Mouse (Mus musculus) mesoderm, embryonic 11.5 days (tissue): ENCODE measurements at regions not wholly inside any gene's neighbourhood (a gene's known extent, or its start where the extent isn't known, plus 50 kb on each side); places are given as distances from the start of the nearest gene placed in this dataset.

ENCODE experiments used
- DNase-seq: peaks from one replicate; pipeline ENCODE4 v3.0.0-alpha.2; 2012; ENCODE audit warnings: low read depth, low spot score

DNA sequence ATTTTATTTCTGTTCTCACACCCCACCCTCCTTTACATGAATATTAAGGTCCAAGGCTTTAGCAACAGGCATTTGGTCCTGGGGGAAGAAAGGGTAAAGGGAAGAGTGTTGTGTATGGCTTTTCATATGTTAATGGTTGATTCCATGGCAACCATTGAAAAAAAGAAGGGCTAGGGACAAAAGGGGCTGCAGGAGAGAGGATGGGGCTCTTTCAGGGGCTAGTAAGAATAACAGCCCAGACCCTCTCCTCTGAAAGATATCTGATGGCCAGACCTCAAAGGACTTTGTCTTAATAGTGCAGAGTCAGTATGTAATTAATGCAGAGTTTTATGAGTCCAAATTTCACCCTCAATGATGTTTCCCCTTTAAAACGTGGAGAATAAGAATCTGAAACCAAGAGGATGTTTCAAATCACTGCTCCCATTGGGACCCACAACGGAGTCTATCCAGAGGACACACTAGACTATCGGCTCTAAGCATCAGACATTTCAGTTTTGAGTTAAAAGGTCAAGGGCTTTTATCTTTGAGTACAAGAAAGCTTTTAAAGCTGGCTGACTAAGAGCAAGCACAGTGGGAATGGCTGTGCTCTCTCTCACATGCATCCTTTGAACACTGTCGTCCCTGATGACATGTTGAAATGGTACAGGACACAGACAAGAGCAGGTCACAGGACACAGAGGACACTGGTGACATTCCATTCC, 239.4 kb upstream of the Marcks start:
- DNase-seq, result peak; percentile 76

GRCm38 (mm10) chr10:37377258-37378001, 238.7 kb upstream of the Marcks start:
- DNase-seq, result no peak

- DNase-seq, result no peak
Observed at GRCm38 (mm10) chr10:37376172-37376571, 237.5 kb upstream of the Marcks start.

- no peak for DNase-seq
Observed at GRCm38 (mm10) chr10:37375648-37376047, 236.9 kb upstream of the Marcks start.

DNA sequence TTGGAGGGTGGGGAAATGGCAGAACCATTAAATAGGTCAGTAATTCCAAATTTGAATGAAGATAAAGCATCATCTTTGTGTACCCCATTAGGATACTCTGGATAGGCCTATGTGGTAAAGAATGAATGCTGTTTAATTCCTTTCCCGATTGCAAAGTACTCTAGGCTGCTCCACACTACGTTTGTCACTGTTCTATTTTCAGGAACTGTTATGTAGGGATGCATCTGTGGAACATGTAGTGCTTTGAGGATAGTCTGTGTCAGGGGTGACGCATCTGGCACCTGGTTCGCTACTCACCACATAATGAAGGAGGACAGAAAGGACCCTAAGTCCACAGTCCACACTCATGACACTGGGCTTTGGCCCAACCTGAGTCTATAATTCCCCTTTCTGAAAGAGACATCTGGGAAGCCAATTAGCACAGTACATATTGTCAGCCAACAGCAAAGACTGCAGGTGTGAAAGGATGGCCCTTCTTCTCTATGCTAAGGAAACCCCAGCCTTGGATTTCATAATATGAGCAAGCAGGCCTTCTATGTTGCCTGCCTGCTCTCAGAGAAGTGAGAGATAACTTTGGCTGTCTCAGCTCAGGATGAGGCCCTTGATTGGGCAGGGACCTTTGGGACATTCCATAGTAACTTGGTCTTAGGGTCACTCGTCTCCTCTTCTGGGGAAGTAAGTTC, 230.4 kb upstream of the Marcks start:
- no peak for DNase-seq

DNA sequence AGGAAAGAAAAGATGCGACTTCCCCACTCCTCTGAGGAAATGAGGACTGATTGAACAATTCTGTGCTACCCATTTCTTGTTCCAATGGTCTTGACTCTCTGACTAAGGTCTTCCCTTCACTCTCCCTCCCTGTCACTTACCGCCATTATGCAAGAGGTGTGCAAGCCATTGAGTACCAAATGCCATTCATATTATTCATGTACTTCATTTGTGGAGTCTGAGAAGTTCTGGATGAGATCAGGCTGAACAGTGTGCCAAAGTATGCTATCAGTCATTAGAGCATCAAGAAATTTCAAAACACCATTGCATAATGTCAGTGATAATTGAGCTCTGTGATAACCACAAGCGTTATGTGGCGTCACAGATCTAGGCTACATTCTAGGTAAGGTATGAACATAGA, 229.1 kb upstream of the Marcks start:
- DNase-seq, result no peak

- no peak for DNase-seq
Observed at GRCm38 (mm10) chr10:37364506-37364905, 225.8 kb upstream of the Marcks start.

DNA sequence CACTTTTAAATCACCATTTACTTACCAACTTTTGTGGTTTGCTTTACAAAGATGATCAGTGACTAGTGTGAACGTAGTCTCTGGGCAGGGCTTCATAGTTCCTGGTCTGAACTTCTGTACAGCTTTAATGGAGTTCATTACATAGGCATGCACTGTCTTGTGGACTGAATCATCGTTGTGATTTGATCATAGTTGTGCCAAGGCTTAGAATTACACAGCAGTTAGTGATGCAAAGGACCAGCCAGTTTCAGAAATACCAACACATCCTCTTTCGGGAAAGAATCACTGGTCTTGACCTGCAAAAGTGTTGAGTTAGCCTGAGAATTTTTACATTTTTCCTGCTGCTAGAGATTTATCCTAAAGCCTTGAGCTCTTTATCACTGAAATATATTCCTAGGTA, 222.3 kb upstream of the Marcks start:
- no peak for DNase-seq

GRCm38 (mm10) chr10:37358900-37359299, 220.2 kb upstream of the Marcks start:
- DNase-seq, result no peak

DNA sequence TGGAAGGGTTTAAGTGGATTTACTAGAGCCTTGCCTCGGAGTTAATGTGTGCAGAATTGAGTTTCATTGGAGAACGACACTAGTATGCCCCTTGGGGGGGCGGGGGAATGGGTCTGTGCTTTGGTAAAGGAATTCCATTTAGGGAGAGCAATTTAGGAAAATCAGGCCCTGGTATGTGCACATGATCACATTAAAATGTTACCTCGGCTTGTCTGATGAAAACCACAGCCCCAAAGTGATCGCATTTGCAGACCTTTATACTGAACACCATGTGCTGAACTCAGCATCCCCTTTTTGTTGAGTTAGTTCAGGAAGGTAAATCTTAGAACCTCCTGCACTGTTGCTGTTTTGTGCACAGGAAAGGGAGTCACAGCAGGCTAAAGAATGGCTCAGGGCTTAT, 219.6 kb upstream of the Marcks start:
- DNase-seq, result no peak

GRCm38 (mm10) chr10:37357304-37358060, 218.8 kb upstream of the Marcks start:
- peak; percentile 46 for DNase-seq

DNA sequence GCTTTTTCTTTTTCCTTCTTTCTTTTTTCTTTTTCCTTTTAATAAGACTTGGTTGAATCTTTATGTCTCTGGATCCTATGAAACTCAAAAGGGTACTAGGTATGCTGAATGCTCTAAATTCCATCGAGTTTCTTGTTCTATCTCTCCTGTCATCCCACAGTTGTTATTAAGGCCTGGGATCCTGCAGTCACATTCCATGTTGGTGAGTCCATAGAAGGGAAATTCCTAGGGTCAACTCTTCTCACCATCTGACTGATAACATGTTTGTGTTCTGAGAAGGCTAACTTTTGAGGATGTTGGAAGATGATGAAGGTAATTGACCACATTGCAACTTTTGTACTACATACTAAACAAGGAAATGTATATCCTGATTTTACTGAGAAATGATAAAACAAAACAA, 210.5 kb upstream of the Marcks start:
- DNase-seq, result no peak

DNA sequence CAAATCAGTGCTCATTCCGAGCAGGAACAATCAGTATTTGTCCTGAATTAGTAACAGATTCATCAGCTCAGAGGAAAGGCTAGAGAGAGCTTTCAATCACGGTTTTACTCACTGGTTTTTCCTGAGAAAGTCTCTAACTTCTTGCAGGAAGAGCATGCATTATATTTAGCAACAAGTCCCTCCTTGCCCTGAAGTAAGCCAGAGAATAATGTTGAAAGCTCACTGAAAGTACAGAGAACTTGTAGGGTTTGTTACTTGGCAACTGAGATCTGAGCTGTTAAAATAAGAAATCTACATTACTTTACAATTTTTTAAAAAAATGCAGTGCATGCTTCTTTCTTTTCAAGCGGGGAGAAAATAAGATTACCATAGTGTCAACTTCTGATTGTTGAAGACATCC, 209.7 kb upstream of the Marcks start:
- DNase-seq, result no peak

DNA sequence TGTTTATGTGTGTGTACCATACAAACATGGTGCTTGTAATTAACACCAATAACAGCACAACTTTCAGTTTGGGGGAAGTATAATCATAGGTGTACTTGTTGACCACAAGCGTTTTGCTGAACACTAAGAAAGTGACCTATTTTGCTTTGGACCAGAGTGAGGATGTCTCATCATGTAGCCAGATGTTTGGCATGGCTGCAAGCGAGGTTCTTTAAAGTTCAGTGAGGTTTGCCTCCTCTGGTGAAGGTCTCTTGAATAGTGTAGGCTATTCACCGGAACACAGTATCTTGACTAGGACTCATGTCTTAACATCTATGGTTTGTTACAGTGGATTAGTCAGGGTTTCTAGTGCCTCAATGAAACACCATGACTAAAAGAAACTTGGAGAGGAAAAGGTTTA, 208.9 kb upstream of the Marcks start:
- DNase-seq, result no peak

DNA sequence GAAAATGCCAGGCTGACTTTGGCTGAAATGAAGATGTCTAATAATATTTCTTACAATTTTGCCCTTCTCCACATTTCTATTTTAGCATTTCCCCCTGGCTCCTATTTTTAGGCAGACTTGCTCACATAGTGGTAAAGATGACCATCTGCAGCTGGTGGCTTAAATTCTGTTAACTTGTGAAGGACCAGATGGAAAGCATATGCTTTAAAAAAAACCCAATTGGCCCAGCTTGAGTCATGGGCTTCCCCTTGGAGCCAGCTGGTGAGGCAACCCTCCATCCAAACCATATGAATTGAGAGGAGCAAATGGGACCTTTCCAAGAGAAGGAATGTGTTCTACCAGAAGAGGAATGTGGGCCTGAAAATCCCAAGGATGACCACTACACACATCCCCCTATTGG, 204.0 kb upstream of the Marcks start:
- DNase-seq, result no peak

- DNase-seq, result no peak
Observed at GRCm38 (mm10) chr10:37339658-37340057, 200.9 kb upstream of the Marcks start.

- DNase-seq, result no peak
Observed at GRCm38 (mm10) chr10:37338073-37338912, 199.6 kb upstream of the Marcks start.

GRCm38 (mm10) chr10:37337172-37337620, 198.5 kb upstream of the Marcks start:
- DNase-seq, result peak; percentile 19

GRCm38 (mm10) chr10:37335148-37335547, 196.4 kb upstream of the Marcks start:
- no peak for DNase-seq

DNA sequence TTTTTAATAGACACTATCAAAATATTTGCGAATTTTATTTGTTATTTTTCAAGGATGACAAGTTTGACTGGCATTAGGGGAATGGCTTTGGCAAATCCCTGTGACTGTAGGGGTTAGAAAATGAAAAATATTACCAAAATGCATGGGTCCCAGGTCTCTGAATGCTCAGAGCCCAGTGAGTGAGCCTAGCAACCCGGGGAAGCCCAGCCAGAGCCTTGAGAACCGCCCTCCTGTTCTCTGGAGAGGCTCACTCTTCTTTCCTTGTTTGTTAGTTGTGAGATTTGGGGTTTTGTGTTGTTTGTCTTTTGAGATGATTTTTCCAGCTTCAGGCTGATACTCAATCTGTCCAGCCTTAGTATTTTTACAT, 187.4 kb upstream of the Marcks start:
- DNase-seq, result no peak
